Mouse (Mus musculus): ENCODE results near the gene Polr2c.
A peak's percentile ranks its signal among the peaks of the same experiment; 100 is the strongest.
"Not testable (repeated sequence)": the region's sequence is repeated elsewhere in the genome, so short reads cannot be mapped to it uniquely, and the experiment has no call there.

Gene Polr2c

DNA sequence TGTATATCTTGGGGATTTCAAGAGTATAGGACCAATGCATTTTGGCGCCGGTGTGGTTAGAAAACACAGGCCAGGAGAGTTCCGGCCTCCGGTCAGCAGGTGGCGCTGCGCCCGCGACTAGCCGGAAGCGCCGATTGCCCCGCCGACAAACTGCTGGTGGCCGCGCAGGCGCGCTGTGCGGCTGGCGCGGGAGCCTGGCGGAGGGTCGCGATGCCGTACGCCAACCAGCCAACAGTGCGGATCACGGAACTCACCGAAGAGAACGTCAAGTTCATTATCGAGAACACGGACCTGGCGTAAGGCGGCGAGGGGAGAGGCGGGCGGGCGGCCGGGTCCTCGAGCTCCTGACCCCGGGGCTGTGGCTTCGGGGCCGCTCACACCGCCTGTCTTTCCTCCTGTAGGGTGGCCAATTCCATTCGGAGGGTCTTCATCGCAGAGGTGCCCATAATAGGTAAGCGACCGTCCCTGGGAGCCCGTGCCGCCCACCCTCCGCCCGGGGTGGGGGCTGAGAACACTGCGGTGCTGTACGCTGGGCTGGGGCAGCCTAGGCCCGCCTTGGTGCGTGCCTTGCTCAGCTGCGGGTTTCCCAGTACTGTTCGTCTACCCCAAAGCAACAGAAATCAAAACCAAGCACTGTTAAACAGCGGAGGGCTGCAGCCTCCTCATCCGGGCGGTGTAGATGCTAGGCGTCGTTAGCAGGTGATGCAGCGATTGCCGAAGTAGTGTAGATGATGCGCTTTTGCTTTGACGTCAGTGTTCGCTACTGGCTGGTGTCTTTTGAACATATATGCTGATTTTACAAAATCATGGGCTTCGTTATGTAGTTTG is at the start of gene Polr2c:
Polr2c (plus strand) TSS at position 105 of the 828 bp plus-strand sequence.
- peak; percentile 95 for DNase-seq (ENCODE audit: low spot score)

DNA sequence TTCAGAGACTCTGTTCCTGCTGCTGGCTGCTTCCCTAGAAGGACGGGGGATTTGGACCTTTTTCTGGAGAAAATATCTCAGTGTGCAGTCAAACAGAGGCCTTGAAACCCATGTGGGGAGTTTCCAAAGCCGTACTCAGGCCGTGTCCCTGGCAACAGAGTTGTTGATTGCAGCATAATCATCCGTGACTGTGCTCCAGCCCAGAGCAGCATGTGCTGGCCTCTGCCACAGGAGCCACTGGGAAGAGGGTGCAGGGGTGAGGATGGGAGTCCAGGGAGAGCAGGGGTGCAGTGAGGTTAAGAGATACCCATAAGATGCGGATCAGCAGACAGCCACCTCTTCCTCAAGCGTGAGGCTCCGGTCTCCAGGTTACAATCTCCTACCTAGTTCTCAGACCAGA is 49.7 kb upstream of the Polr2c start:
- peak; percentile 57 for DNase-seq (ENCODE audit: low spot score)

DNA sequence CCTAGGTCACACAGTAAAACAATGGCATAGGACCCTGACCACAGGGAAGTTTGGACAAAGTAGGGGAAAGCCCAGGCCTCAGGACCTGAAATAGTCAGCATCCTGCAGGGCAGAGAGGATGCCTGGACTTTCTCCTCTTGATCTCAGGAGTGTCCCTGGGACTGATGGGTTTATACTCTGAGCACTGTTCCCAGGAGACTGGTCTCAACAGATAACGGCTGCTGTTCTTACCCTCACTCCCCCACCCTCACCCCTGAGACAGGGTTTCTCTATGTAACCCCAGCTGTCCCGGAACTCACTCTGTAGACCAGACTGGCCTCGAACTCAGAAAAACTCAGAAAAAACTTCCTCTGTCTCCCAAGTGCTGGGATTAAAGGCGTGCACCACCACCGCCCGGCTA is 48.9 kb upstream of the Polr2c start:
- no peak for DNase-seq (ENCODE audit: low spot score)

- DNase-seq (ENCODE audit: low spot score): no peak
Observed at GRCm38 (mm10) chr8:94810153-94810552, 47.1 kb upstream of the Polr2c start, which contains the start of gene Ccl17. Gene Ccl17, plus strand, starts transcription at chr8:94810453.

DNA sequence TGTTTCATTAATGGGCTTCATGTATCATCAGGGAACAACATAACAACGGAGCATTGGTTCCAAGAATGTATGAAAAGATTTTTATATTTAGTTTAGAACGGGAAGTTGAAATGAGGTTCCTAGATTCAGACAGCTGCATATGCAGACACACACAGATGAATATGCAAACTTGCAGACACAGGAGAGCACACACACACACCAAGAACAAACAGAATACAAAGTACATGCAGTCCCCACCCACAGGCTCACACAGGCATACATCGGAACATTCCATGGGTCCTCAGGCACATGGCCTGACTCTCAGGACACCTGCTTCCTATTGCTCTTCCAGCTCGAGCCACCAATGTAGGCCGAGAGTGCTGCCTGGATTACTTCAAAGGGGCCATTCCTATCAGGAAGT is 46.4 kb upstream of the Polr2c start:
- no peak for DNase-seq (ENCODE audit: low spot score)

DNA sequence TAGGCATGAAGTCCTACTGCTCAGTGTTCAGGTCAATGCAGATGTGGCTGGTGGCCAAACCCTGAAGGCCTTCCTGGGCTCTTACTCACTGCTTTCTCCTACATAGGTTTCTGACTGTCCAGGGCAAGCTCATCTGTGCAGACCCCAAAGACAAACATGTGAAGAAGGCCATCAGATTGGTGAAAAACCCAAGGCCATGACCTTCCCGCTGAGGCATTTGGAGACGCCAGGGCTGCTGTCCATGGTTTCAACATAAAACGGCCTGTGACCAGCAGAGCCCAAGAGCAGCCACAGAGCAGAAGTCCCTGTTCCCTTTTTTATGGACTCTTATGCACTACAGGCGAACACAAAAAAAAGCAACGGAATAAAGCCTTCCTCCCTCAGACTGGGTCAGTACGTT is 45.6 kb upstream of the Polr2c start:
- DNase-seq (ENCODE audit: low spot score): peak; percentile 62

DNA sequence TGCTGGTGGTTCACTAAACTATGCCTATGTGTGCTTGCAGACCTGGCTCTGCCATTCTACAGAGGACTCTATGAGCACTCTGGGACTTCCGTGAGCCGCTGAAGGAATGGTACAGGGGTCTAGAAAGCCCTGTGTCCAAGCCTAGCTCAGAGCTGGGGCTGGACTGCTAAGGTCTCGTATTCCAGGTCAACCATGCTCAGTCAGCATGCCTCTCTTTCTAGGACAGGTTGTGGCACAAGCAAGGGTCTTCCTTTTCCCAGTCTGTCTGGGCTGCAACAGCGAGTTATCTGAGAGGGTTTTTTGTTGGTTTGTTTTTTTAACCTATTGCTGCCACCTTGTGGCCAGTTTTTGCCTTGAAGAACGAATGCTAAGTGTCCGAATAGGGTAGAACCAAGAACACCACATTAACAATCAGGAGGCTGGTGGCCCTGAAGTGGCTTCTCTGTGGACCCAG is 44.6 kb upstream of the Polr2c start:
- DNase-seq (ENCODE audit: low spot score): peak; percentile 90

- peak; percentile 64 for DNase-seq (ENCODE audit: low spot score)
Observed at GRCm38 (mm10) chr8:94814556-94814955, 42.7 kb upstream of the Polr2c start.

DNA sequence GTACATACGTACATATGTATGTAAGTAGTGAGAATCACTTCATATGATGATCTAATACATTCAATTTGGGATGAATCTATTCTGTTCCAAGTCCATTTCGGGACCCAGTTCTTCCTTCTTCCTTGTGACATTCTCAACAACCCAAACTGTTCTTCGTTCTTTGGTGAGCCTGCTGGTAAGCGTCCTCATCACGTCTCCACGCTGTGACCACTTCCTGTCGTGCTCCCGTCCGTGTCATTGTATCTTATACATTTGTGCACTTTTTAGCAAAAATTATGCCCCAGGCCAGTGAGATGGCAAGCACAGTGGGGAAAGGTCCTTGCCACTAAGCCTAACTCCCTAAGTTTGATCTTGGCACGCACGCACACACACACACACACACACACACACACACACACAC is 39.3 kb upstream of the Polr2c start:
- DNase-seq (ENCODE audit: low spot score): no peak

DNA sequence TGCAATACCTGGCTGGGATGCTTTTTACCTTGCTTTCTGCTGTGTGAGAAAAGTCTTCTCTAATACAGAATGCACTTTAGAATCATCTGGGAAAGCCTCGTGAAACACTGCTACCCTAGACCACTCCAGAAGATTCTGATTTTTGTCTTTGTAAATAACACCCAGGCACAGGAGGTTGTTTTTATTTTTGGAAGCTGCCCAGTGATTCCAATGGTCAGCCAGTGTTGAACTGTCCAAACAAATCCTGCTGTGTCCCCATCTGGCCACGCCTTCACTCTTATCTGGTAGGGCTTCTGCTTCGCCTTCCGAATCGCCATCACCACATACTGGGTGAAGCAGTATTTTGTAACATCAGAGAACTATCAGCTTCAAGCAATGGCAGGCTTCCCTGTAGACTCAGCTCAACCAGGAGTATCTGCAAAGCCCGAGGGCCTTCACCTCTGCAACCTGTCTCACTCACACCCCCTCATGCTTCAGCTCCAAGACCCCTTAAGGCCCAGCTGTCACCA is 37.5 kb upstream of the Polr2c start:
- DNase-seq (ENCODE audit: low spot score): no peak

GRCm38 (mm10) chr8:94820553-94820952 is 36.7 kb upstream of the Polr2c start:
- no peak for DNase-seq (ENCODE audit: low spot score)

- no peak for DNase-seq (ENCODE audit: low spot score)
Observed at GRCm38 (mm10) chr8:94821381-94821780, 35.9 kb upstream of the Polr2c start.

GRCm38 (mm10) chr8:94822637-94823560 is 34.4 kb upstream of the Polr2c start:
- peak; percentile 84 for DNase-seq (ENCODE audit: low spot score)

DNA sequence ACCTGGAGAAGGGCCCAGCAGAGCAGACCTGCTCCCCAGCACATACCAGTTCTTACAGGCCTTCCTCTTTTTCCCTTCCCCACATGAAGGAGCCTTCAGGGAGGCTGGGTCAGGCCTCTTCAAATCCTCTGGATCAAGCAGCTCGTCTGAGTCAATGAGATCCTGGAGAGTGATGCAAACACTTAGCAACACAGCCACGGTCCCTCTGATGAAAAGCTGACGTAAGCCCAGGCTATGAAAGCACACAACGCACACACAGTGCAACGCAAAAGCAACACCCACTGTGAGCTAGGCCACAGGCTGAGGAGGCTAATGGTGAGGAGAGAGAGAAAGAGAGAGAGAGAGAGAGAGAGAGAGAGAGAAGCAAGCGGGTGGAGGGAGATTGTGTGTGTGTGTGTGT is 32.1 kb upstream of the Polr2c start:
- DNase-seq (ENCODE audit: low spot score): no peak

DNA sequence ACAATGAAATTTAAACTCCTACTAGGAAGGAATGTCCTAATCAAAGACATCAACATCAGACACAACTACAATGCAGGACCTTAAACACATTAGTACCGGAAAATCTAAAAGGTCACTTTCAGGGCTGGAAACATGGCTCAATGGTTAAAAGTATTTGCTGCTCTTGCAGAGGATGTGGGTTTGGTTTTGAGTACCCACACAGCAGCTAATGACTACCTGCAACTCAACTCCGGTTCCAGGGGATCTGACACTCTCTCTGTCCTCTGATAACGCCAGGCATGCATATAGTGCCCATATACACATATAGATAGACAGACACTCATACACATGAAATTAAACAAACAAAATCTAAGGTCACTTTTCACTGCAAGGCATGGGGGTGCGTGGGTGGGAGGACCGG is 31.0 kb upstream of the Polr2c start:
- no peak for DNase-seq (ENCODE audit: low spot score)

DNA sequence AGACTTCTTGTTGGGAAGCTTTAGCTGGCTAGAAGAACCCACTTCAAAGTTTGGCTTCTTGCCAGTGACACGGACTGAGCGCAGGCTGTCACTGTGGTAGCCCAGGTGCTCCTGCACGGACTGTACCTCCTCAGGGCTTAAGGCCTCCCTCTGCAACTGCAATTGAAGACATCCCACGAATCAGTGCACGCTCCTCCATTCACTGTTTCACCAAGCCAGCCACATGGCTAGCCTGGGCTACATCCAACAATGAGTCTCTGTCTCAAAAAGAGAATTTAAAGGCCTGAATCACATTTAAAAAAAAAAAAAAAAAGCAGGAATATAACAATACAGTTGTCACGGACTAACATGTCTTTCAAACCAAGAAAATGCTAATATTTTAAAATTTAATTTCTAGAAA is 29.0 kb upstream of the Polr2c start:
- no peak for DNase-seq (ENCODE audit: low spot score)

GRCm38 (mm10) chr8:94833901-94834405 is 23.3 kb upstream of the Polr2c start:
- not testable (repeated sequence) for DNase-seq (ENCODE audit: low spot score)

DNA sequence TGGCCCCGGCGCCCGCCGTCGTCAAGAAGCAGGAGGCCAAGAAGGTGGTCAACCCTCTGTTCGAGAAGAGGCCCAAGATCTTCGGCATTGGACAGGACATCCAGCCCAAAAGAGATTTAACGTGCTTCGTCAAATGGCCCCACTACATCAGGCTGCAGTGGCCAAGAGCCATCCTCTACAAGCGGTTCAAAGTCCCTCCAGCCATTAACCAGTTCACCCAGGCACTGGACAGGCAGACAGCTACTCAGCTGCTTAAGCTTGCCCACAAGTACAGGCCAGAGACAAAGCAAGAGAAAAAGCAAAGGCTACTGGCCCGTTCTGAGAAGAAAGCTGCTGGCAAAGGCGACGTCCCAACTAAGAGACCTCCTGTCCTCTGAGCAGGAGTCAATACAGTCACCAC is 21.5 kb upstream of the Polr2c start:
- not testable (repeated sequence) for DNase-seq (ENCODE audit: low spot score)

DNA sequence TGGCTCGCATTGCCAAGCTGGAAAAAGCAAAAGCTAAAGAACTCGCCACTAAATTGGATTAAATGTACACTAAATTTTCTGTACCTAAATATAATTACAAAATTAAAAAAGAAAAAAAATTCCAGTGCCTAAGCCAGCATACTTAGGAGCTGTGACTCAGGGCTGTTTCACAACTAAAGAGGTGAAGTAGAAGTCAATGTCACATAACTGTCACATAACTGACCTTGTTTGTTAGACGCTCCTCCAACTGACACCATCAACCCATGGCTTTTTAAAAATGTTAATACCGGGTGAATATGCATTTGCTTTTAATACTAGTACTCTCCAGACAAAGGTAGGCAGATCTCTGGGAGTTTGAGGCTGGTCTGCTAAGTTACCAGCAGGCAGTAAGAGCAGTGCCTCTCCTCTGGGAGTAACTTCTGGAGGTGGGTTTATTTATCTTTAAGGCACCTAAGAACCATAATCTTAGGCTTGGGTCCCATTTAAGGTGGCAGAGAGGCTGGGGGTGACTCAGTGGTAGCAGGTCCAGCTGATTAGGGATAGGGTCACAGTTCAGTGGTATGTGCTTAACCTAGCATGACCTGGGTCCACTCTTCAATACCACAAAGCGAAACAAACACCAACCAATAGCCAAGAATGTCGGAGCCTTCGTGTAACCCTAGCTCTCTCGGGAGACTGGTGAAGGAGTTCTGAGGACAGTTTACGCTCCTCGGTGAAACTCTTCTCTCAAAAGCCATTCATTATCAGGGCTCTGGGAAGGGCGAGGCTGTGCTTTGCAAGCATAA is 20.6 kb upstream of the Polr2c start:
- DNase-seq (ENCODE audit: low spot score): no peak

GRCm38 (mm10) chr8:94837662-94838574 is 19.3 kb upstream of the Polr2c start, which contains the start of the genes Coq9 and Ciapin1:
Gene Coq9, plus strand, starts transcription at chr8:94838321.
Gene Ciapin1, minus strand, starts transcription at chr8:94838358.
- DNase-seq (ENCODE audit: low spot score): peak; percentile 94
